1 mouse cellular context compared by ENCODE assay signal in the genomic region with DNA sequence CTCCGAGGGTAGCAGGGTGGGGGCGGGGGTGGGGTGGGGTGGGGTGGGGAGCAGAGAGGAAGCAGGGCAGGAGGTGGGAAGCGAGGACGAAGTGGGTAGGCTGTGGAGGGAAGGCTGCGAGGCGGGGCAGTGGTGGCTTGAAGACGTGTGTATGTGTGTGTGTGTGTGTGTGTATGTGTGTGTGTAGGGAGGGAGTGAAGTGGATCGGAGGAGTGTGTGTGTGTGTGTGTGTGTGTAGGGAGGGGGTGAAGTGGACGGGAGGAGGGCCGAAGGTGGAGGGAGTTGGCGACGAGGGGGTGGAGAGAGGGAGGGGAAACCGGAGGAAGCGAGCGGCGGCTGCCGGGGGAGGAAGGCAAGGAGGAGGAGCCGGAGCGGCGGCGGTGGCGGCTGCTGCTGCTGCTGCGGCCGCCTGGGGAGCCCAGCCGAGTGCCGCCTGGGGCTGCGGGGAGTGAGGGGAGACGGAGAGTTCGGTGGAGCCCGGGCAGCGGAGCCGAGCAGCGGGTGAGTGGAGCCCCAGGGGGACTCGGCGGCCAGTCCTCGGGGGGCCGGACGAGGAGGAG.
TF ChIP-seq lines count a peak whose summit lies in the region.

A gene (plus strand): TSS at position 351 of the 560 bp plus-strand sequence.

TF ChIP-seq in CH12.LX, 34 proteins besides CTCF, POLR2A, EP300 and RAD21 (continued from another document):
- TF ChIP-seq ZC3H11A (IDR thresholded peaks at IDR 0.05; ENCODE audit: low read depth, low read length) (no peak), JUN (IDR thresholded peaks at IDR 0.05; ENCODE audit: insufficient read depth, low read depth, low read length) (no peak), POLR2AphosphoS2 (IDR thresholded peaks at IDR 0.05; ENCODE audit: low read depth, low read length) (no peak), ETS1 (conservative IDR thresholded peaks at IDR 0.05; ENCODE audit: low read depth, low read length) (no peak), MAZ (IDR thresholded peaks at IDR 0.05; ENCODE audit: low read depth, low read length) (peak; percentile 93; the same call in 1 of the 2 replicates), GABPA (IDR thresholded peaks at IDR 0.05; ENCODE audit: insufficient replicate concordance, low read depth, low read length) (no peak), USF2 (conservative IDR thresholded peaks at IDR 0.05; ENCODE audit: low read depth, low read length) (no peak), MXI1 (IDR thresholded peaks at IDR 0.05; ENCODE audit: low read depth, low read length) (no peak), ZMIZ1 (IDR thresholded peaks at IDR 0.05; ENCODE audit: low read depth, low read length) (peak; percentile 40; the same call in 1 of the 2 replicates), NRF1 (IDR thresholded peaks at IDR 0.05; ENCODE audit: low read depth, low read length) (no peak), HCFC1 (IDR thresholded peaks at IDR 0.05; ENCODE audit: low read depth, low read length) (no peak), UBTF (IDR thresholded peaks at IDR 0.05; ENCODE audit: low read depth, low read length) (no peak), USF1 (IDR thresholded peaks at IDR 0.05; ENCODE audit: low read depth, low read length) (no peak), MEF2A (IDR thresholded peaks at IDR 0.05; ENCODE audit: borderline replicate concordance, low read depth, low read length) (no peak), CHD2 (IDR thresholded peaks at IDR 0.05; ENCODE audit: low read length) (no peak), ELF1 (IDR thresholded peaks at IDR 0.05; ENCODE audit: low read depth, low read length) (no peak), MAX (IDR thresholded peaks at IDR 0.05; ENCODE audit: low read length) (no peak), SIN3A (IDR thresholded peaks at IDR 0.05; ENCODE audit: low read length) (peak; percentile 74), JUND (conservative IDR thresholded peaks at IDR 0.05; ENCODE audit: low read depth, low read length) (no peak), MYC (IDR thresholded peaks at IDR 0.05; ENCODE audit: low read depth, low read length) (no peak), TBP (conservative IDR thresholded peaks at IDR 0.05; ENCODE audit: low read depth, low read length) (no peak), SMC3 (IDR thresholded peaks at IDR 0.05; ENCODE audit: low read depth, low read length) (no peak), TCF12 (IDR thresholded peaks at IDR 0.05; ENCODE audit: low read depth, low read length) (peak; percentile 45; the same call in 1 of the 2 replicates)
